Mouse (Mus musculus): ENCODE measurements around the gene Susd2. TPM values are rescaled to one million over a fixed set of nuclear protein-coding genes. Genes with fewer than 3 reads are reported as not detected.

Gene Susd2
- polyA plus RNA-seq, 1 experiment from 2014 or later: 2.4 TPM

- Histone ChIP-seq H3K27ac (ENCODE audit: low read depth, low read length) (no peak overlapping the region), H3K4me2 (ENCODE audit: low read depth) (no peak overlapping the region), H3K4me3 (ENCODE audit: low read depth, low read length) (no peak overlapping the region), H3K36me3 (ENCODE audit: control insufficient read depth, insufficient read depth, low read length) (no peaks in the 10 kb centered on the region), H3K4me1 (ENCODE audit: control insufficient read depth, insufficient read depth, low read length) (no peaks in the 10 kb centered on the region), H3K27me3 (ENCODE audit: control insufficient read depth, insufficient read depth, low read length) (no peaks in the 10 kb centered on the region), H3K9ac (ENCODE audit: low read length) (no peak overlapping the region), H3K9me3 (ENCODE audit: control insufficient read depth, low read length) (no peaks in the 10 kb centered on the region)
- WGBS: 82% methylated on average over 7 of the region's 7 CpGs
- DNase-seq (ENCODE audit: low spot score) (no peak), ATAC-seq (ENCODE audit: insufficient read depth, low FRiP score, low TSS enrichment) (no peak)
These were observed 51.2 kb downstream of the Susd2 start for GRCm38 (mm10) chr10:75592585-75592984.

DNA sequence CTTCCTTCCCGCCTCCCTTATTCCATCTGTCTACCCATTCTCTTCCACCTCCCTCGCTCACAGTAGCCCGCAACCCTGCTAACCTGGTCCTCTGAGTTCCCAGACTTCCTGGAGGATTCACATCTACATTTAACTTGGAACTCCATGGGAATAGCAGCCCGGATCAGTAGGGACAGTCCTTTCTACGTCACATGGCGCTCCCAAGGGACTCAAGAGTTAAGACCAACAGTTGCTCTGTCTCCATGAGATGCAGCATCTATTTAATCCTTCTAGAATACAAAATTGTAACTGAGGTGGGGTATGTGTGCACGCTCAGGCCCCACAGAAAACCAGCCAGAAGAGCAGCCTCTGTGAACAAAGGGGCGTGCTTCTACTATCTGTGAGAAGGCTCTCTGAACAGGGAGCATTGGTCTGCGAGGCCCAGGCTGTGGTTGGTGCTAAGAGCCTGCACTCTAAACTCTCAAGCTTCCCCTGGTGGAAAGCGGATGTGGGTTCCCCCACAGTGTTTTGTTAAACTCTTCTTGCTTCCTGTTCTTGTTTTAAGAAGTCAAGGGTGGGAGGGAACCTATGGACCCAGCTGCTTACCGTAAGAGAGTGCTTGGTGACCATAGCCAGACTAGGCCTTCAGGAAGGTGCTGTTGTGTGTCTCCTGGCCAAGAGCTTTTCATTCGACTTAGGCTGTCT lies 52.5 kb downstream of the Susd2 start:
- Histone ChIP-seq H3K9me3 (ENCODE audit: control insufficient read depth, low read length) (no peaks in the 10 kb centered on the region), H3K36me3 (ENCODE audit: control insufficient read depth, insufficient read depth, low read length) (no peaks in the 10 kb centered on the region), H3K4me3 (ENCODE audit: low read depth, low read length) (no peak overlapping the region), H3K4me2 (ENCODE audit: low read depth) (no peak overlapping the region), H3K27me3 (ENCODE audit: control insufficient read depth, insufficient read depth, low read length) (no peaks in the 10 kb centered on the region), H3K9ac (ENCODE audit: low read length) (no peak overlapping the region), H3K4me1 (ENCODE audit: control insufficient read depth, insufficient read depth, low read length) (no peaks in the 10 kb centered on the region), H3K27ac (ENCODE audit: low read depth, low read length) (no peak overlapping the region)
- DNase-seq (ENCODE audit: low spot score) (no peak), ATAC-seq (ENCODE audit: insufficient read depth, low FRiP score, low TSS enrichment) (no peak)
- 76% methylated on average over 12 of the region's 12 CpGs for WGBS

- Histone ChIP-seq H3K4me3 (ENCODE audit: low read depth, low read length) (no peak overlapping the region), H3K4me2 (ENCODE audit: low read depth) (no peak overlapping the region), H3K36me3 (ENCODE audit: control insufficient read depth, insufficient read depth, low read length) (no peaks in the 10 kb centered on the region), H3K27me3 (ENCODE audit: control insufficient read depth, insufficient read depth, low read length) (no peaks in the 10 kb centered on the region), H3K9ac (ENCODE audit: low read length) (no peak overlapping the region), H3K9me3 (ENCODE audit: control insufficient read depth, low read length) (no peaks in the 10 kb centered on the region), H3K4me1 (ENCODE audit: control insufficient read depth, insufficient read depth, low read length) (no peaks in the 10 kb centered on the region), H3K27ac (ENCODE audit: low read depth, low read length) (no peak overlapping the region)
- WGBS: 89% methylated on average over 16 of the region's 16 CpGs
- DNase-seq (ENCODE audit: low spot score) (no peak), ATAC-seq (ENCODE audit: insufficient read depth, low FRiP score, low TSS enrichment) (no peak)
These were observed 54.2 kb downstream of the Susd2 start for GRCm38 (mm10) chr10:75589651-75590050.

DNA sequence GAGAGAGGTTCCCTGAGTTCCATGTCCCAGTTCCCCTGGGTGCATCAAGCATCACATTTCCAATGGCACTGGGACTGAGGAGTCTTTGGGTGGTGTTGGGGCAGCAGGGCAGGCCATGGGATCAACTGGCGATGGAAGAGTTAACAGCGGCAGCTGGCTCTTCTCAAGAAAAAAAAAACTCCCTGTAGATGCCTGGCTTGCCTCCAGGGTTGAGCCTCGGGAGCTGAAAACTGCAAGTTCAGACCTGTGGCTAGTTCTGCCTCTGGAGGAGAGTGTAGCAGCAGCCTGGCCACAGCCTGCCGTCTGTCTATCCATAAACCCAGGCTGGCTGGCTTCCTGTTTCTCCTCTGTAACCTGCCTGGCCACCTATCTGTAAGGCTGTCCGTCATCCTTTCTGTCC lies 54.7 kb downstream of the Susd2 start, which contains the start of gene Ggt5:
Ggt5 (plus strand) TSS at position 212 of the 400 bp plus-strand sequence.
- WGBS: 57% methylated on average over 5 of the region's 5 CpGs
- no peak for ATAC-seq (ENCODE audit: insufficient read depth, low FRiP score, low TSS enrichment)
- Histone ChIP-seq H3K27me3 (ENCODE audit: control insufficient read depth, insufficient read depth, low read length) (no peaks in the 10 kb centered on the region), H3K4me2 (ENCODE audit: low read depth) (no peak within 1 kb of the TSS), H3K9ac (ENCODE audit: low read length) (no peak within 1 kb of the TSS), H3K4me1 (ENCODE audit: control insufficient read depth, insufficient read depth, low read length) (no peaks in the 10 kb centered on the region), H3K36me3 (ENCODE audit: control insufficient read depth, insufficient read depth, low read length) (no peaks in the 10 kb centered on the region), H3K9me3 (ENCODE audit: control insufficient read depth, low read length) (no peaks in the 10 kb centered on the region), H3K4me3 (ENCODE audit: low read depth, low read length) (no peak within 1 kb of the TSS), H3K27ac (ENCODE audit: low read depth, low read length) (no peak within 1 kb of the TSS)
- DNase-seq (ENCODE audit: low spot score): no peak

GRCm38 (mm10) chr10:75588336-75588735 lies 55.5 kb downstream of the Susd2 start:
- Histone ChIP-seq H3K27ac (ENCODE audit: low read depth, low read length) (no peak overlapping the region), H3K27me3 (ENCODE audit: control insufficient read depth, insufficient read depth, low read length) (no peaks in the 10 kb centered on the region), H3K36me3 (ENCODE audit: control insufficient read depth, insufficient read depth, low read length) (no peaks in the 10 kb centered on the region), H3K9me3 (ENCODE audit: control insufficient read depth, low read length) (no peaks in the 10 kb centered on the region), H3K4me1 (ENCODE audit: control insufficient read depth, insufficient read depth, low read length) (no peaks in the 10 kb centered on the region), H3K9ac (ENCODE audit: low read length) (no peak overlapping the region), H3K4me3 (ENCODE audit: low read depth, low read length) (no peak overlapping the region), H3K4me2 (ENCODE audit: low read depth) (no peak overlapping the region)
- 62% methylated on average over 5 of the region's 5 CpGs for WGBS
- no peak for ATAC-seq (ENCODE audit: insufficient read depth, low FRiP score, low TSS enrichment)
- no peak for DNase-seq (ENCODE audit: low spot score)

- no peak overlapping the region for H3K27ac ChIP-seq (ENCODE audit: low read depth, low read length)
- no peak for ATAC-seq (ENCODE audit: insufficient read depth, low FRiP score, low TSS enrichment)
- DNase-seq (ENCODE audit: low spot score): no peak
- H3K9me3 ChIP-seq (ENCODE audit: control insufficient read depth, low read length): no peaks in the 10 kb centered on the region
- no peaks in the 10 kb centered on the region for H3K36me3 ChIP-seq (ENCODE audit: control insufficient read depth, insufficient read depth, low read length)
- H3K9ac ChIP-seq (ENCODE audit: low read length): no peak overlapping the region
- H3K4me3 ChIP-seq (ENCODE audit: low read depth, low read length): no peak overlapping the region
- 87% methylated on average over 4 of the region's 4 CpGs for WGBS
- no peak overlapping the region for H3K4me2 ChIP-seq (ENCODE audit: low read depth)
- H3K27me3 ChIP-seq (ENCODE audit: control insufficient read depth, insufficient read depth, low read length): no peaks in the 10 kb centered on the region
- no peaks in the 10 kb centered on the region for H3K4me1 ChIP-seq (ENCODE audit: control insufficient read depth, insufficient read depth, low read length)
These were observed 56.0 kb downstream of the Susd2 start for GRCm38 (mm10) chr10:75587781-75588180.

Other genes with a start within 250 kb of the Susd2 start
- gene Upb1, start 242.9 kb downstream of the Susd2 start, polyA plus RNA-seq (2014; fragmentation: Nextera tagmentation; extraction: Ambion mirVana): not detected in 2 replicates
- 208 and 212 TPM in 2 replicates for gene Snrpd3, start 126.5 kb downstream of the Susd2 start, polyA plus RNA-seq (2014; fragmentation: Nextera tagmentation; extraction: Ambion mirVana)
- gene Gucd1, start 126.0 kb downstream of the Susd2 start, polyA plus RNA-seq (2014; fragmentation: Nextera tagmentation; extraction: Ambion mirVana): 33.2 and 37.2 TPM in 2 replicates
- gene Lrrc75b, start 83.7 kb downstream of the Susd2 start, polyA plus RNA-seq (2014; fragmentation: Nextera tagmentation; extraction: Ambion mirVana): 6.1 and 6.6 TPM in 2 replicates
- gene Ggt1, start 82.4 kb downstream of the Susd2 start, polyA plus RNA-seq (2014; fragmentation: Nextera tagmentation; extraction: Ambion mirVana): 2.0 and 3.1 TPM in 2 replicates
- 0.37 and 0.45 TPM in 2 replicates for gene Ggt5, start 54.7 kb downstream of the Susd2 start, polyA plus RNA-seq (2014; fragmentation: Nextera tagmentation; extraction: Ambion mirVana)
- gene Cabin1, start 120.3 kb upstream of the Susd2 start, polyA plus RNA-seq (2014; fragmentation: Nextera tagmentation; extraction: Ambion mirVana): 29.5 and 32.2 TPM in 2 replicates
- 93.0 and 93.5 TPM in 2 replicates for gene Ddt, start 129.4 kb upstream of the Susd2 start, polyA plus RNA-seq (2014; fragmentation: Nextera tagmentation; extraction: Ambion mirVana)
- gene Gm20441, start 136.9 kb upstream of the Susd2 start, polyA plus RNA-seq (2014; fragmentation: Nextera tagmentation; extraction: Ambion mirVana): not detected in 2 replicates
- gene Gstt3, start 137.4 kb upstream of the Susd2 start, polyA plus RNA-seq (2014; fragmentation: Nextera tagmentation; extraction: Ambion mirVana): 2.1 and 2.9 TPM in 2 replicates
- 2.5 and 2.9 TPM in 2 replicates for gene Gstt1, start 154.6 kb upstream of the Susd2 start, polyA plus RNA-seq (2014; fragmentation: Nextera tagmentation; extraction: Ambion mirVana)
- gene Gstt4, start 178.5 kb upstream of the Susd2 start, polyA plus RNA-seq (2014; fragmentation: Nextera tagmentation; extraction: Ambion mirVana): not detected in 2 replicates
- gene Gstt2, start 193.4 kb upstream of the Susd2 start, polyA plus RNA-seq (2014; fragmentation: Nextera tagmentation; extraction: Ambion mirVana): 6.5 and 7.2 TPM in 2 replicates
- 2,352 and 2,361 TPM in 2 replicates for gene Mif, start 216.2 kb upstream of the Susd2 start, polyA plus RNA-seq (2014; fragmentation: Nextera tagmentation; extraction: Ambion mirVana)
- gene Derl3, start 249.4 kb upstream of the Susd2 start, polyA plus RNA-seq (2014; fragmentation: Nextera tagmentation; extraction: Ambion mirVana): 2.8 and 2.9 TPM in 2 replicates